8 mouse cellular contexts compared by ENCODE assay signal in genomic region chr11:102248630-102249230, GRCm38 (mm10). TPM values are rescaled to one million over a fixed set of nuclear protein-coding genes. Genes with fewer than 3 reads are reported as not detected.
DNase-seq lines count a peak whose midpoint lies in the region; ATAC-seq lines count a peak whose summit lies in the region.

BC030867 (plus strand) TSS chr11:102248882.

- H3K27me3 ChIP-seq in hindbrain, embryonic 15.5 days: no peaks in the 10 kb centered on the region

- H3K4me2 ChIP-seq in hindbrain, embryonic 15.5 days: peak within 1 kb of the TSS; percentile 86

- H3K9ac ChIP-seq in hindbrain, embryonic 15.5 days: peak within 1 kb of the TSS; percentile 32

- 0% methylated on average over 41 of the region's 41 CpGs for whole genome bisulfite sequencing in hindbrain, embryonic 15.5 days

- H3K36me3 ChIP-seq in hindbrain, embryonic 15.5 days: no peaks in the 10 kb centered on the region

- no peaks in the 10 kb centered on the region for H3K9me3 ChIP-seq in hindbrain, embryonic 15.5 days

- DNase-seq in WW6 (ENCODE audit: low read depth, low spot score): peak; percentile 98
- DNase-seq in cerebellum, postnatal 36 days: peak; percentile 93 to 98
- peak; percentile 94 for DNase-seq in frontal cortex, postnatal 36 days (ENCODE audit: low spot score in 2 of 2)
- peak; percentile 84 to 87 for DNase-seq in layer of hippocampus, postnatal 36 days
- DNase-seq in lung, postnatal 36 days: peak; percentile 97
- DNase-seq in retina, embryonic 14.5 days (ENCODE audit: low spot score): peak; percentile 100
- peak; percentile 88 to 94 for DNase-seq in thymus, postnatal 36 days

- H3K4me1 ChIP-seq in hindbrain, embryonic 15.5 days (replicated peaks): peaks cover 24% of the 10 kb centered on the region

- no peak within 1 kb of the TSS for H3K27ac ChIP-seq in hindbrain, embryonic 15.5 days (replicated peaks)

- peak within 1 kb of the TSS; percentile 45 for H3K4me3 ChIP-seq in hindbrain, embryonic 15.5 days

- ATAC-seq in hindbrain, embryonic 15.5 days (ENCODE audit: low FRiP score, low read depth): peak; percentile 54; the same call in 1 of the 2 replicates

RNA-seq across cellular contexts. Expression of gene BC030867, which starts in this region (rescaled TPM):
- polyA plus RNA-seq in hindbrain, embryonic 15.5 days (2015; fragmentation: Nextera tagmentation; extraction: Ambion mirVana): 3.3 and 3.4 TPM in 2 replicates
- 1 to 10 TPM in 1 of 2 experiments, under 1 TPM in 1; 0.58 to 1.5 TPM for total RNA-seq in layer of hippocampus, postnatal 36 days (2021)
